Mouse (Mus musculus) C3H10T1/2 (cell line): ENCODE measurements around the gene Fhod1. TPM values are rescaled to one million over a fixed set of nuclear protein-coding genes. Genes with fewer than 3 reads are reported as not detected.

ENCODE experiments used
- polyA plus RNA-seq, 2 experiments: library from polyadenylated mRNA; unstranded; fragments of >200 nt; fragmentation: generic; extraction: Trizol; gene quantifications; one replicate each; pipeline ENCODE4 v1.2.1; 2012; ENCODE audit warnings: missing spikeins in 2 of 2

Gene Fhod1
- 10 to 100 TPM; 11.2 to 35.4 TPM for polyA plus RNA-seq

GRCm38 (mm10) chr8:105347428-105348221 lies at the start of gene Fhod1:
Gene Fhod1 (minus strand): TSS chr8:105347953.

DNA sequence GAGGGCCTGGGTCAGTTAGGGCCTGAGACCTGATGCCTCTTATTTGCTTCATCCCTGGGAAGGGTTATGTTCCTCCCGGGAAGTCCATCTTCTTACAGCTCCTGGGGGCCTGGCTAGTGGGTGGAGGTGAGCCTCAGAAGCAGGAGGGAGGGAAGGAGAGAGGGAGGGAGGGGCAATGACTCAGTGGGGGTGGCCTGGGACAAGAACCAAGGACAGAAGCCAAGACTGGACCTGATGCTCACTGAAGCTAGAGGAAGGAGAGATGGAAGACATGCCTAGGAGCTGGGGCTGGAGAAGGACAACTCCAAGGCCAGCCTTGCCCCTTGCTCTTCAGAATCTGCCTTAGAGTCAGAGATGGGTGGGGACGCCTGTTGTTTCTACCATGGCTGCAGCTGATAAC lies 25.3 kb upstream of the Fhod1 start, which contains the start of gene Plekhg4:
Gene Plekhg4 (plus strand): TSS at position 243 of the 400 bp plus-strand sequence.

GRCm38 (mm10) chr8:105348450-105349095 lies 820 bp upstream of the Fhod1 start, which contains the start of gene Slc9a5:
Gene Slc9a5 (plus strand): TSS chr8:105348843.

GRCm38 (mm10) chr8:105326141-105326672 lies 21.5 kb downstream of the Fhod1 start, which contains the start of the genes Lrrc29 and Tmem208:
Gene Lrrc29 (minus strand): TSS chr8:105326278.
Gene Tmem208 (plus strand): TSS chr8:105326354.

DNA sequence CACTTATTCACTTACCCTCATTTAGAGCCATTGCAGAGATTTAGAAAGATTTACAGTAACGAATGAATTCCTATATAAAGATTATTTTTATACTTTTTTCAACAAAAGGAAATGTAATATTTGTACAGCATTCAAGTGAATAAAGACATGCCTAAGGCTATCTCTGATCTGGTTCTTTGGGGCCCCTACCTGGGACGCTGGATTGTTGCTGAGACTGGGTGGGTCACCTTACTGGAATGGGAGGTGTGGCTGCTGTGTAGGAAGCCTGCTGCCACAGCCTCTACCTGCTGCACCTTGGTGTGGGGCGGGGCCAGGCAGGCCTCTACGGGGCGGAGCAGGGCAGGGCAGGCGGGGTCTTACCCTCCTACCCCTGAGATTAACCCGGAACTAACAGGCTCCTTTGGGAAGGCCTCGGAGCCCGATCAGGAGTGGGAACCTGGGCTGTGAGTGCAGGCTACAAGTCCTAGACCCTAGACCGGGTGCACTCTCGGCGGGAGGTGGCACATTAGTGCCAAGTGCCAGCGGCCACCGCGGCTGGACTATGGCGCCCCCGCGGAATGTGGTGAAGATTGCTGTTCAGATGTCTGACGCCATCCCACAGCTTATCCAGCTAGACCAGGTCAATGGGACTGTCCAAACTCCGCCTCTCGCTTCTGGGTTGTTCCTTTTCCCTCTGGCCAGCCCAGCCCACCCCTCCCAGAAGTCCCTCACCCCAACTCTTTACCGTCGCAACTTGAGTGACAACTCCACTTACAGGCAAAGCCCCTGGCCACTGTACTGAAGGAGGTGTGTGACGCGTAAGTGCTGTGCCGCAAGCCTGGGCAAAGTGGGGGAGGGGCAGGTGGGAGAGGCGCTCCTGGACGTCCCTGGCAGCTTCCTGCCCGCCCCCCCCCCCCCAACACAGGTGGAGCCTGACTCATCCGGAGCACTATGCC lies 42.3 kb downstream of the Fhod1 start, which contains the start of gene Elmo3:
Gene Elmo3 (plus strand): TSS at position 391 of the 935 bp plus-strand sequence.

GRCm38 (mm10) chr8:105297511-105298192 lies 50.1 kb downstream of the Fhod1 start, which contains the start of gene E2f4:
Gene E2f4 (plus strand): TSS chr8:105297663.

GRCm38 (mm10) chr8:105295895-105296573 lies 51.7 kb downstream of the Fhod1 start, which contains the start of gene Exoc3l:
Gene Exoc3l (minus strand): TSS chr8:105296101.

DNA sequence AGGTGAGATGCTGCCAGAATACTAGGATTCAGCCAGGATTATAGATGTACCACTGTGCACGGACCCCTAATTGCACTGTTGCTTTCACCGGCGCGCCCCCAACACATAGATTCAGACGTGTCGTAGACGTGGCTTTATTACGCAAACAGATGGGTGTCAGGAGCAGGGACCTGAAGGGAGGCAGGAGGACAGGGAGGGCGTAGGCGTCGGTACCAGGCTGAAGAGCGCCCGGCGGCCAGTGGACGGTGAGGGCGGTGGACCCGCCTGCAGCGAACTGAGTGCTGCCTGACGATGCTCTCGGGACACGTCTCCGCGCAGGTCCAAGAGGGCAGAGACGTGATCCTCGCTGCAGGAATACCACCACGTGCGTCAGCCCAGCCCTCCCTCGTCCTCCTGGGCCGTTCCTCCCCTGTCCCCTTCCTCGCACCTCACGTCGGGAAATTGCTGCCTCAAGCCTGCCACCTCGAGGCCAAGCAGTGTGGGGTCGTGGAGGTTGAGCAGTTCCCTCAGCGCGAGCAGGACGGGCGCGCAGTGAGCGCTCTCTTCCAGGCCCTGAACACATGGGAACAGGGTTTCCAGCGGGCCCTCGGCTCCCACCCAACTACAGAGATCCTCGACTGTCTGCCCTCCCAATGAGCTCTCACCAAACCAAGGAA lies 57.8 kb downstream of the Fhod1 start, which contains the start of gene 4931428F04Rik:
Gene 4931428F04Rik (minus strand): TSS at position 60 of the 656 bp plus-strand sequence.

Other genes with a start within 250 kb of the Fhod1 start
- gene Ces4a, start 216.2 kb downstream of the Fhod1 start, polyA plus RNA-seq, result under 1 TPM in 1 of 2 experiments, not detected in 1; 0.09 TPM
- gene Cbfb, start 177.3 kb downstream of the Fhod1 start, polyA plus RNA-seq, result 10 to 100 TPM in 1 of 2 experiments, 1 to 10 TPM in 1; 3.5 to 16.1 TPM
- 10 to 100 TPM in 1 of 2 experiments, 1 to 10 TPM in 1; 2.5 to 11.6 TPM for gene D230025D16Rik, start 122.8 kb downstream of the Fhod1 start, polyA plus RNA-seq
- gene B3gnt9, start 92.8 kb downstream of the Fhod1 start, polyA plus RNA-seq, result 10 to 100 TPM in 1 of 2 experiments, 1 to 10 TPM in 1; 2.2 to 24.1 TPM
- gene Tradd, start 83.3 kb downstream of the Fhod1 start, polyA plus RNA-seq, result 10 to 100 TPM; 26.7 to 37.4 TPM
- 10 to 100 TPM in 1 of 2 experiments, 1 to 10 TPM in 1; 8.3 to 13.5 TPM for gene Fbxl8, start 83.3 kb downstream of the Fhod1 start, polyA plus RNA-seq
- under 1 TPM; 0.02 to 0.42 TPM for gene Hsf4, start 78.2 kb downstream of the Fhod1 start, polyA plus RNA-seq
- gene Nol3, start 71.8 kb downstream of the Fhod1 start, polyA plus RNA-seq, result under 1 TPM; 0.12 to 0.26 TPM
- gene 4931428F04Rik, start 58.1 kb downstream of the Fhod1 start, polyA plus RNA-seq, result 10 to 100 TPM in 1 of 2 experiments, 1 to 10 TPM in 1; 4.3 to 13.5 TPM
- gene Exoc3l, start 51.9 kb downstream of the Fhod1 start, polyA plus RNA-seq, result 1 to 10 TPM in 1 of 2 experiments, under 1 TPM in 1; 0.60 to 3.1 TPM
- 10 to 100 TPM; 32.9 to 35.0 TPM for gene E2f4, start 50.3 kb downstream of the Fhod1 start, polyA plus RNA-seq
- gene Elmo3, start 42.4 kb downstream of the Fhod1 start, polyA plus RNA-seq, result under 1 TPM; 0.18 to 0.99 TPM
- gene Lrrc29, start 21.7 kb downstream of the Fhod1 start, polyA plus RNA-seq, result 1 to 10 TPM; 1.2 to 1.6 TPM
- 100 to 1,000 TPM in 1 of 2 experiments, 10 to 100 TPM in 1; 87.7 to 101 TPM for gene Tmem208, start 21.6 kb downstream of the Fhod1 start, polyA plus RNA-seq
- gene Slc9a5, start 890 bp upstream of the Fhod1 start, polyA plus RNA-seq, result 1 to 10 TPM; 1.4 to 8.8 TPM
- 10 to 100 TPM in 1 of 2 experiments, 1 to 10 TPM in 1; 1.0 to 13.3 TPM for gene Plekhg4, start 25.3 kb upstream of the Fhod1 start, polyA plus RNA-seq
- gene Kctd19, start 65.5 kb upstream of the Fhod1 start, polyA plus RNA-seq, result 1 to 10 TPM in 1 of 2 experiments, under 1 TPM in 1; 0.02 to 3.4 TPM
- gene Lrrc36, start 65.6 kb upstream of the Fhod1 start, polyA plus RNA-seq, result under 1 TPM in 1 of 2 experiments, not detected in 1; 0.15 TPM
- gene Tppp3, start 123.6 kb upstream of the Fhod1 start, polyA plus RNA-seq, result 10 to 100 TPM in 1 of 2 experiments, under 1 TPM in 1; 0.66 to 23.9 TPM
- gene Zdhhc1, start 148.9 kb upstream of the Fhod1 start, polyA plus RNA-seq, result 10 to 100 TPM in 1 of 2 experiments, 1 to 10 TPM in 1; 8.9 to 50.5 TPM
- under 1 TPM; 0.04 to 0.28 TPM for gene Hsd11b2, start 170.8 kb upstream of the Fhod1 start, polyA plus RNA-seq
- gene Atp6v0d1, start 218.1 kb upstream of the Fhod1 start, polyA plus RNA-seq, result 100 to 1,000 TPM in 1 of 2 experiments, 10 to 100 TPM in 1; 93.5 to 187 TPM